Comparison of ENCODE assay signal across 8 mouse cellular contexts in genomic region chr10:13553498-13553985, GRCm38 (mm10). TPM values are rescaled to one million over a fixed set of nuclear protein-coding genes. Genes with fewer than 3 reads are reported as not detected.
DNase-seq lines count a peak whose midpoint lies in the region; ATAC-seq and TF ChIP-seq lines count a peak whose summit lies in the region.

No protein-coding gene starts in this region.

- no peaks in the 10 kb centered on the region for H3K9me3 ChIP-seq in lung, embryonic 16.5 days (ENCODE audit: control insufficient read depth, low read length)
- no peaks in the 10 kb centered on the region for H3K9me3 ChIP-seq in embryonic facial prominence, embryonic 15.5 days (replicated peaks)
- no peaks in the 10 kb centered on the region for H3K9me3 ChIP-seq in limb, embryonic 12.5 days

- no peak overlapping the region; the same call in 1 of the 2 replicates for H3K27ac ChIP-seq in lung, embryonic 16.5 days (ENCODE audit: low read length)
- H3K27ac ChIP-seq in embryonic facial prominence, embryonic 15.5 days (replicated peaks): no peak overlapping the region; the same call in 1 of the 2 replicates
- no peak overlapping the region; the same call in 1 of the 2 replicates for H3K27ac ChIP-seq in limb, embryonic 12.5 days
- no peak overlapping the region for H3K27ac ChIP-seq in small intestine, adult 2 months (ENCODE audit: insufficient read depth, low read depth, low read length)

- H3K4me1 ChIP-seq in lung, embryonic 16.5 days (replicated peaks; ENCODE audit: control insufficient read depth, insufficient read depth, low read length): peaks cover 8% of the 10 kb centered on the region
- H3K4me1 ChIP-seq in embryonic facial prominence, embryonic 15.5 days: peaks cover 10% of the 10 kb centered on the region; the same call in 1 of the 2 replicates
- H3K4me1 ChIP-seq in limb, embryonic 12.5 days (replicated peaks): peaks cover 5% of the 10 kb centered on the region
- H3K4me1 ChIP-seq in small intestine, adult 2 months (ENCODE audit: control insufficient read depth, insufficient read depth, insufficient read length, low read length): no peaks in the 10 kb centered on the region

- H3K36me3 ChIP-seq in lung, embryonic 16.5 days (ENCODE audit: control insufficient read depth, insufficient read depth, low read length): peaks cover 2% of the 10 kb centered on the region; the same call in 1 of the 2 replicates
- no peaks in the 10 kb centered on the region for H3K36me3 ChIP-seq in embryonic facial prominence, embryonic 15.5 days
- H3K36me3 ChIP-seq in limb, embryonic 12.5 days: no peaks in the 10 kb centered on the region
- peaks cover 2% of the 10 kb centered on the region; the same call in 1 of the 2 replicates for H3K36me3 ChIP-seq in small intestine, adult 2 months (ENCODE audit: control insufficient read depth, insufficient read depth, low read length)

- no peaks in the 10 kb centered on the region for H3K27me3 ChIP-seq in lung, embryonic 16.5 days (ENCODE audit: control insufficient read depth, insufficient read depth, low read depth, low read length)
- no peaks in the 10 kb centered on the region for H3K27me3 ChIP-seq in embryonic facial prominence, embryonic 15.5 days
- no peaks in the 10 kb centered on the region for H3K27me3 ChIP-seq in limb, embryonic 12.5 days
- H3K27me3 ChIP-seq in small intestine, adult 2 months (ENCODE audit: control insufficient read depth, insufficient read depth, low read length): no peaks in the 10 kb centered on the region

- ATAC-seq in lung, embryonic 16.5 days (ENCODE audit: low read depth): peak; percentile 2; the same call in 1 of the 2 replicates
- ATAC-seq in embryonic facial prominence, embryonic 15.5 days (ENCODE audit: insufficient number of reproducible peaks, low FRiP score, low TSS enrichment, low read depth): no peak
- ATAC-seq in limb, embryonic 12.5 days (ENCODE audit: insufficient number of reproducible peaks, insufficient read depth, low FRiP score, low TSS enrichment, low read depth): 0 out of 2 replicates have a peak, but pooled peaks have one; percentile 11

- peak overlapping the region; percentile 88 for H3K9ac ChIP-seq in lung, embryonic 16.5 days (ENCODE audit: low read length)
- peak overlapping the region; percentile 62 for H3K9ac ChIP-seq in embryonic facial prominence, embryonic 15.5 days
- peak overlapping the region; percentile 77 for H3K9ac ChIP-seq in limb, embryonic 12.5 days (replicated peaks)

- TF ChIP-seq POLR2A in small intestine, adult 2 months (IDR thresholded peaks at IDR 0.05; ENCODE audit: low read depth, low read length): no peak

- H3K4me2 ChIP-seq in lung, embryonic 16.5 days (ENCODE audit: low read depth, low read length): peak overlapping the region; percentile 87
- peak overlapping the region; percentile 63 for H3K4me2 ChIP-seq in embryonic facial prominence, embryonic 15.5 days (replicated peaks)
- peak overlapping the region; percentile 68 for H3K4me2 ChIP-seq in limb, embryonic 12.5 days

- no peak for TF ChIP-seq CTCF in small intestine, adult 2 months (IDR thresholded peaks at IDR 0.05; ENCODE audit: extremely low read depth, insufficient read length, insufficient replicate concordance, low read depth, low read length)

- peak overlapping the region; percentile 91 for H3K4me3 ChIP-seq in lung, embryonic 16.5 days (ENCODE audit: low read length)
- peak overlapping the region; percentile 58 for H3K4me3 ChIP-seq in embryonic facial prominence, embryonic 15.5 days (replicated peaks)
- peak overlapping the region; percentile 65 for H3K4me3 ChIP-seq in limb, embryonic 12.5 days (replicated peaks)
- peak overlapping the region; percentile 94 for H3K4me3 ChIP-seq in small intestine, adult 2 months (ENCODE audit: low read depth, low read length)

- WGBS in lung, embryonic 16.5 days: 18% methylated on average over 10 of the region's 10 CpGs
- WGBS in embryonic facial prominence, embryonic 15.5 days: 26% methylated on average over 10 of the region's 10 CpGs
- WGBS in limb, embryonic 12.5 days: 33% methylated on average over 10 of the region's 10 CpGs
- WGBS in small intestine, adult 2 months: 9% methylated on average over 10 of the region's 10 CpGs

- no peak for DNase-seq in lung, postnatal 4 days
- no peak for DNase-seq in thymus, postnatal 14 days
- DNase-seq in thymus, postnatal 36 days: no peak
- no peak for DNase-seq in natural killer cell, adult 2 months (ENCODE audit: low spot score in 2 of 2)

RNA-seq across cellular contexts. Expression of gene Pex3, which starts 0.6 kb away (rescaled TPM):
- polyA plus RNA-seq in lung, embryonic 16.5 days (2015; fragmentation: Nextera tagmentation; extraction: Ambion mirVana): 24.8 and 25.5 TPM in 2 replicates
- polyA plus RNA-seq in embryonic facial prominence, embryonic 15.5 days (2015; fragmentation: Nextera tagmentation; extraction: Ambion mirVana): 27.2 and 32.8 TPM in 2 replicates
- polyA plus RNA-seq in limb, embryonic 12.5 days (2016; fragmentation: Nextera tagmentation; extraction: Ambion mirVana): 20.3 and 23.4 TPM in 2 replicates
- polyA plus RNA-seq in small intestine, adult 2 months (2012; rRNA removed): 1.1 and 2.3 TPM in 2 replicates

RNA-seq across cellular contexts. Expression of gene Adat2, which starts 0.8 kb away (rescaled TPM):
- polyA plus RNA-seq in lung, embryonic 16.5 days (2015; fragmentation: Nextera tagmentation; extraction: Ambion mirVana): 3.6 and 3.8 TPM in 2 replicates
- polyA plus RNA-seq in embryonic facial prominence, embryonic 15.5 days (2015; fragmentation: Nextera tagmentation; extraction: Ambion mirVana): 4.0 and 4.3 TPM in 2 replicates
- 3.8 and 5.4 TPM in 2 replicates for polyA plus RNA-seq in limb, embryonic 12.5 days (2016; fragmentation: Nextera tagmentation; extraction: Ambion mirVana)
- polyA plus RNA-seq in small intestine, adult 2 months (2012; rRNA removed): 0.53 and 2.2 TPM in 2 replicates

RNA-seq across cellular contexts. Expression of gene Fuca2, which starts 54.2 kb away (rescaled TPM):
- polyA plus RNA-seq in lung, embryonic 16.5 days (2015; fragmentation: Nextera tagmentation; extraction: Ambion mirVana): 87.0 and 91.1 TPM in 2 replicates
- polyA plus RNA-seq in embryonic facial prominence, embryonic 15.5 days (2015; fragmentation: Nextera tagmentation; extraction: Ambion mirVana): 63.0 and 67.3 TPM in 2 replicates
- polyA plus RNA-seq in limb, embryonic 12.5 days (2016; fragmentation: Nextera tagmentation; extraction: Ambion mirVana): 27.8 and 31.2 TPM in 2 replicates
- polyA plus RNA-seq in small intestine, adult 2 months (2012; rRNA removed): 15.9 and 31.9 TPM in 2 replicates
